Mouse (Mus musculus): ENCODE results near the gene Tsen15. TPM values are rescaled to one million over a fixed set of nuclear protein-coding genes. Genes with fewer than 3 reads are reported as not detected.
"Not testable (repeated sequence)": the region's sequence is repeated elsewhere in the genome, so short reads cannot be mapped to it uniquely, and the experiment has no call there.

The Tsen15 gene
- total and polyA plus RNA-seq, 3 experiments, result 11.6 to 27.6 (median 21.4) TPM

DNA sequence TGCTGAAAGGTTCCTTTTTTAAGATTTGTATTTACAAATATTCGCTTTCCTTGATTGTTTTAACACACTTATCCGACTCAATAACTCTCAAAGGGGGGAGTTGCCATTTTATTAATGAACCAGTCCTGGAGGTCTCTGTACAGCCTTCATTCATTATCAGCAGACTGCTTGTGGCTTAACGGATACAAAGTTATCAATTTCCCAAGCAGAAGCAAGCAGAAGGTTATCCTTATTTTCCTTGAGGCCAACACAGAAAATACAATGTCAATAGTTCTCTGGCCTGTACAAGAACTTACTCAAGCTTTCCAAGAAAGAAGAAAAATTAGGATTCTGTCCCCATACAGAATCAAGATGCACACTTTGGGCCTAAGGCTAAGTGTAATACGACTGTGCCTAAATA is 795 bp downstream of the Tsen15 start:
- not testable (repeated sequence) for DNase-seq

DNA sequence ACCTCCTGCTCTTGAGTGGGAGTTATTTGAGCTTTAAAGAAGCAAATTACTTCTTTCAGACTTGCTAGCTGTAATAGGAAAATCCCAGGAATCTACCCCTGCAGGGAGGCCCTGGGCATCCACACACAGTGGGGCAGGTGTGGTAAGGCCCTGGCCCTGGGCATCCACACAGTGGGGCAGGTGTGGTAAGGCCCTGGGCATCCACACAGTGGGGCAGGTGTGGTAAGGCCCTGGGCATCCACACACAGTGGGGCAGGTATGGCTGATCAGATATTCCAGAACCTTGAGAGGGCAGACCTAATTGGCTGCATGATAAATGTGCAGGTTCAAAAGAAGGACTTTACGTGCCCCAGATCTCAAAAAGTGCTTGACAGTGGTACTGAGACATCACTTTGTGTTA is 1.9 kb downstream of the Tsen15 start:
- no peak for DNase-seq

DNA sequence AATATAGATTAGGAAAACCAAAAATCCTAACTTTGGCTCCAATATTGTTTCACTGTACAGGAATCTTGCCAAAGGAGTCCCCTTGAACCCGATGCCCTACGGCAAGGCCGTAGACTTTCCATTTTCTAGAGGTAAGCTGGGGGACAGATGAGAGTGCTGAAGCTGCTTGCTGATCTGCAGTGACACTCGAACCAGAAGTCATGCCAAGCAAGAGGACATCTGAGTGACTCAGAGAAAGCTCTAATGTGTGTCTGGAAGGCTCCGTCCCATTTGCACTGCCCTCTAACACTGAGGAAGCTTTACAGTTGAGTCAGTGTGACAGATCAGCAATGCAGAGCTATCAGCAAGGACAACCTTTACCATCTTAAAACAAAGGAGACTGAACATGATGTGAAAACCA is 8.2 kb downstream of the Tsen15 start:
- DNase-seq, result peak; percentile 58

DNA sequence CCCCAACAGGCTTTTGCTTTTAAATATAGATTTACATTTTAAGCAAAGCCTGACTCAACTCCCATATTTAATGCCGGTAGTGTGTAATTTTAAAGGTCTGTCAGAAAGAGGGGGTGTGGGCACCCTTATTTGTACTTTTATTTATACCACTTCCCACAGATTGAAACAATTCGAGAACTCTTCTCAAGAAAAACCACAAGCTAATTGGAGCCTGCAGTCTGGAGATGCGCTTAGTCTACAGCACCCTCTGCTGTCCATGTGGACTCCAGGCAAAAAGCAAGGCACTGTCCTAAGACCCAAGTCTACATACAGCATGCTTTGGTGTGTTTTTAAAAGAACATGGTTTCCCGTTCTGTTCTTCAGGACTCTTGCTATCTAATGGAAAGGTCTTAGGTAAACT is 17.3 kb downstream of the Tsen15 start:
- peak; percentile 62 for DNase-seq

DNA sequence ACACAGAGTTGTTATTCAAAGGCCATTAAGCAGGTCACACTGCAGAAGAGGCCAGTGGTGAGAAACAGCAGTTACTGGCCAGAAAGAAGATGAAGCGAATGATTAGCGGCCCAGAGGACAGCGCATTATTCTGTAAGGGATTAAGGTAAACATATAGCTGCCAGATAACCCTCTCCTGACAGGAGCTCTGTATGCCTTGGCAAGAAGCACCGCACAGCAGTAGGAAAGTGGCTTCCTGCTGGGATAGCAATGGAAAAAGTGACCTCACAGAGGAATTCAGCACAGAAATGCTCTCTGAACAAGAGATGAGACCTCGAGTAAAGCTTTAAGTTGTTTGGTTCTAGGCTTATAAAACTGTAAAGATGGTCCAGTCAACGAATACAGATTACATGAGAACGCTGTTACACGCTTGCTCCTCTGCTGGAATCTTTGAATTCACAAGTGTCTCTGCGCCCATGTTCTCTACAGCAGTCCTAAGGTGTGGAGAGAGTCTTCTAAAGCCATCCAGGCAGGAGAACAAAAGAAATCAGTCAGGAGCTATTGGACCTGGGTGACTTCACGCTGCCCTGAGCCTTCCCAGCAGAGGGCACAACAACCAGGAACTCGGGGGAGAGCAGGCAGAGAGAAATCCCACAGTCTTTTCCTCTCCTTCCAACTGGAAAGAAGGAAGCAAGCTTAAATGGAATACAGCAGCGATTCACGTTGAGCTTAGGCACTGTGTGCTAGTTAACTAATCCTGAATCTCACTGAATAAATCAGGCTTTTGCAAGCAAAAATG is 18.0 kb downstream of the Tsen15 start:
- DNase-seq, result no peak

DNA sequence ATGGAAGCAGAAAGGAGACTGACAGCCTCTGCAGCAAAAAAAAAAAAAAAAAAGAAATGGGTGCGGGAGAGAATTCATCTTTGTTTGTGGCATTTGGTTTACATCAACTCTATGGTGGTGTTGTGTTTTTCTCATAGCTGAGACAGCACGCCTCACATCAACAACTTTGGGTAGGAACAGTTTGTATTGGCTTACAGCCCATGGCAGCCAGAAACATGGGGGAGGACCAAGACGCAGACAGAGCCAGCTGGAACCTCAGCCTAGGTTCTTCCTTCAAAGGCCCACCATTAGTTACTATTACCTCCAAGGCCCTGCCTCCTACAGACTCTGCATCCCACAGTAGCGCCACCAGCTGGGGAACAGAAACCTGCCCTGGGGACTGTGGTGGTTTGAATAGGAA is 29.8 kb downstream of the Tsen15 start:
- no peak for DNase-seq

DNA sequence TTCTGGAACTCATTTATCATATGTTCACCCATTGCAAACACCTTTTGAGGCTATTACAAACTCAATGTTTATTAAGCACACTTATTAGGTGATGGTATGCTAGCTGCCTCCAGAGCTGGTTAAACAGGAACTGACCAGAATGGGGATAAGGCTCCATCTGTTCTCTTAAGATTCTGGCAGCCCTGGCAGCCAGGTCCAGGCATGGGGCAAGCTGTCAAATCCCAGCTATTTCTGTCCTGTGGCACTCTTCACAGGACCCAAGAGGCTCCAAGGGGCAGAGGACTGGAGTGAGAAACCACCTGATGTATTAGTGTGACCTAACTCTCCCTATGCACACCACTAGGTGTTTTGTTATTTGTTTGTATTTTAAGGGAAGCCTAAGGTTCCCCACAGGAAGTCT is 38.5 kb downstream of the Tsen15 start:
- no peak for DNase-seq

DNA sequence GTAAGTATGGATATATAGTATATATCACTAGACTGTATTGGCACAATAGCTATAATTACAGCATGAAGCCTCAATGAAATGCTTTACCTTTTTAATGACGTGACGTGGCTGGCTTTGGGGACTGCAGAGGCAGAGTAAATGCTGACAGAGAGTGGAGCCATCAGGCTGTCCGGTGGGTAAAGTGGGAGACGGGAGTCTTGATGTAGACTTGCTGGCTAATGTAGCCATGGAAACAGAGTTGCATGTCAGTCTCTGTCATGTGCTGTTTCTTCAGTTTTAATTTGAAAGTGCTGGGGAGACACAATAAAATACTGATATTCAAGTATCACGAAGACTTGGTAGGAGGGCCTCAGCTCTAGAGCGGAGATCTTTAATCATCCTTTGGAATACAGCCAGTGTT is 62.5 kb downstream of the Tsen15 start:
- no peak for DNase-seq

Other genes with a start within 250 kb of the Tsen15 start
- gene Colgalt2, start 13.1 kb upstream of the Tsen15 start, total RNA-seq (2021), result 1 to 10 TPM; 3.0 to 3.8 TPM
- gene Colgalt2, start 13.1 kb upstream of the Tsen15 start, polyA plus RNA-seq (2012; rRNA removed), result 3.9 and 5.2 TPM in 2 replicates

All from adrenal gland, adult 2 months (tissue).